Mouse (Mus musculus) limb, embryonic 13.5 days (tissue): Measurements from ENCODE around the gene Lix1l. TPM values are rescaled to one million over a fixed set of nuclear protein-coding genes. Genes with fewer than 3 reads are reported as not detected.

ENCODE experiments used
- ATAC-seq: fragments of 200-750 bp; cut with Nextera tagmentation; 2 replicates; pipeline ENCODE4 v1.8.0; 2017; ENCODE audit warnings: low read depth, moderate number of reproducible peaks, moderate TSS enrichment; ENCODE audit not compliant: low FRiP score
- H3K27ac ChIP-seq: fragments of 300-500 bp; sonication (generic); 2 replicates; pipeline ENCODE4 v1.5.1; 2015; ENCODE audit warnings: inconsistent platforms, mild to moderate bottlenecking, moderate library complexity
- H3K27me3 ChIP-seq: fragments of 300-500 bp; sonication (generic); 2 replicates; pipeline ENCODE4 v1.6.1; 2015; ENCODE audit warnings: mild to moderate bottlenecking, inconsistent platforms
- H3K36me3 ChIP-seq: fragments of 300-500 bp; sonication (generic); 2 replicates; pipeline ENCODE4 v1.6.1; 2015; ENCODE audit warnings: inconsistent platforms, mild to moderate bottlenecking, moderate library complexity
- H3K4me1 ChIP-seq: fragments of 300-500 bp; sonication (generic); 2 replicates; pipeline ENCODE4 v1.6.1; 2015; ENCODE audit warnings: inconsistent platforms
- H3K4me2 ChIP-seq: fragments of 300-500 bp; sonication (generic); replicated peaks from 2 replicates; pipeline ENCODE4 v1.6.1; 2015; ENCODE audit warnings: inconsistent platforms, mild to moderate bottlenecking, moderate library complexity
- H3K4me3 ChIP-seq: fragments of 300-500 bp; sonication (generic); 2 replicates; pipeline ENCODE4 v1.5.1; 2015; ENCODE audit warnings: moderate library complexity, mild to moderate bottlenecking, inconsistent platforms
- H3K9ac ChIP-seq: fragments of 300-500 bp; sonication (generic); 2 replicates; pipeline ENCODE4 v1.6.1; 2015; ENCODE audit warnings: mild to moderate bottlenecking, inconsistent platforms
- H3K9me3 ChIP-seq: fragments of 300-500 bp; sonication (generic); 2 replicates; pipeline ENCODE4 v1.6.1; 2016; ENCODE audit warnings: inconsistent platforms
- WGBS: fragments of 180-500 bp; shearing (Covaris S2); methylation state at CpG from one replicate; pipeline ENCODE4 v1.1.7; 2015; 5-methylcytosine and 5-hydroxymethylcytosine counted together
- polyA plus RNA-seq: library from polyadenylated mRNA; unstranded; fragments of >200 nt; fragmentation: Nextera tagmentation; extraction: Ambion mirVana; gene quantifications from 2 replicates; pipeline ENCODE4 v1.2.1, GENCODE M21; 2015

The Lix1l gene
- polyA plus RNA-seq, 1 experiment from 2014 or later = 8.4 TPM

DNA sequence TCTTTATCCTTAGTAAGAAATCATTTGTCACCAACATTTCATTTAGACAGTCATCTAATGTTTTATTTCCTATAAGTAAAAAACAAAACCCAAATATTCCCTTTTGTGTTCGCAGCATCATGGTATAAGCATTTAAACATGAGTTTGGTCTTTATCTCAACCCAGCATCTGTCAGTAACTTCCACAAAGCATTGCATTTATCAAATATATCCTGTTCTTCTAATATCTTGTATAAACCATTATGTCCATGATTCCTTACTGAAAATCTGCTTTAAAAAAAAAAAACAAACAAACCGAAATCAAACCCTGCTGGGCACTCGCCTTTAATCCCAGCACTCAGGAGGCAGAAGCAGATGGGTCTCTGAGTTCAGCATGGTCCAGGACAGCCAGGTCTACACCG is 5.7 kb downstream of the Lix1l start:
- no peaks in the 10 kb centered on the region for H3K27me3 ChIP-seq
- no peak overlapping the region for H3K9ac ChIP-seq
- H3K4me3 ChIP-seq = no peak overlapping the region
- H3K9me3 ChIP-seq = no peaks in the 10 kb centered on the region
- ATAC-seq = no peak
- H3K36me3 ChIP-seq = peaks cover 22% of the 10 kb centered on the region; the same call in 1 of the 2 replicates
- no peak overlapping the region for H3K27ac ChIP-seq
- 91% methylated on average over 4 of the region's 4 CpGs for WGBS
- no peak overlapping the region for H3K4me2 ChIP-seq
- H3K4me1 ChIP-seq = peaks cover 34% of the 10 kb centered on the region

DNA sequence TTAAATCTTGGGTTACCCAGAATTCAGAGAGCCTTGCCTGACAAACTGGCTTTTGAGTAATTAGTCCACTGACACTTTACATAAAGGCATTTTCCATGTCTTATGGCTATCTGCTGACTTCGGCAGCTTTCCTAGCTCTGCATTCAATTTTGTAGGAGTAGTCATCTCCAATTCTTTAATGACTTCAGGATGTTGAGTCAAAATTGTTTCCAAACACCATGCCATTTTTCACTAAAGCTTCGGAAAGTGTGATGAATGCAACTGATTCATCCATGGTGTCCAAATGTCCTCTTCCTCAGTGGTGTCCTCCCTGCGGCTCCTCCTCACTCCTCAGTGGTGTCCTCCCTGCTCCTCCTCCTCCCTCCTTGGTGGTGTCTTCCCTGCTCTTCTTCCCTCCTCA is 17.0 kb downstream of the Lix1l start:
- no peak overlapping the region for H3K4me3 ChIP-seq
- WGBS = 84% methylated on average over 3 of the region's 3 CpGs
- H3K27me3 ChIP-seq = no peaks in the 10 kb centered on the region
- no peak overlapping the region for H3K9ac ChIP-seq
- H3K4me1 ChIP-seq = no peaks in the 10 kb centered on the region
- H3K27ac ChIP-seq = no peak overlapping the region
- ATAC-seq = no peak
- H3K4me2 ChIP-seq = no peak overlapping the region
- H3K36me3 ChIP-seq = peaks cover 74% of the 10 kb centered on the region
- H3K9me3 ChIP-seq = no peaks in the 10 kb centered on the region

DNA sequence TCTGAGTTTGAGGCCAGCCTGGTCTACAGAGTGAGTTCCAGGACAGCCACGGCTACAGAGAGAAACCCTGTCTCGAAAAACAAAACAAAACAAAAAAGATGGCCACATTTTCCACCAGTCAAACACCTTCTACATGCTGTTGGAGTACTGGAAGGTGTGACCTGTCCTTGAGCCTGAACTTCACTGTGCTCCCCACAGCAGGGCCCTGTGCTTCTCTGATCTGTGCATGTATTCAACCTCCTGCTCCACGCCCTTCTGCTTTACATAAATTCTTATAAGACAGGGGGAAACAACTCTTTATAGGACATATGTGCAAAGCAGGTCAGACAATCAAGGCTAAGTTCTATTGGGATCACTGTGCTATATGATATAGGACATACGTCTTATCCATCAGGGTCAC is 22.3 kb downstream of the Lix1l start:
- Histone ChIP-seq H3K27me3 (no peaks in the 10 kb centered on the region), H3K36me3 (peaks cover 69% of the 10 kb centered on the region), H3K27ac (no peak overlapping the region), H3K4me2 (no peak overlapping the region), H3K4me3 (no peak overlapping the region), H3K9me3 (no peaks in the 10 kb centered on the region), H3K9ac (no peak overlapping the region), H3K4me1 (no peaks in the 10 kb centered on the region)
- no peak for ATAC-seq
- WGBS = 92% methylated on average over 4 of the region's 4 CpGs

DNA sequence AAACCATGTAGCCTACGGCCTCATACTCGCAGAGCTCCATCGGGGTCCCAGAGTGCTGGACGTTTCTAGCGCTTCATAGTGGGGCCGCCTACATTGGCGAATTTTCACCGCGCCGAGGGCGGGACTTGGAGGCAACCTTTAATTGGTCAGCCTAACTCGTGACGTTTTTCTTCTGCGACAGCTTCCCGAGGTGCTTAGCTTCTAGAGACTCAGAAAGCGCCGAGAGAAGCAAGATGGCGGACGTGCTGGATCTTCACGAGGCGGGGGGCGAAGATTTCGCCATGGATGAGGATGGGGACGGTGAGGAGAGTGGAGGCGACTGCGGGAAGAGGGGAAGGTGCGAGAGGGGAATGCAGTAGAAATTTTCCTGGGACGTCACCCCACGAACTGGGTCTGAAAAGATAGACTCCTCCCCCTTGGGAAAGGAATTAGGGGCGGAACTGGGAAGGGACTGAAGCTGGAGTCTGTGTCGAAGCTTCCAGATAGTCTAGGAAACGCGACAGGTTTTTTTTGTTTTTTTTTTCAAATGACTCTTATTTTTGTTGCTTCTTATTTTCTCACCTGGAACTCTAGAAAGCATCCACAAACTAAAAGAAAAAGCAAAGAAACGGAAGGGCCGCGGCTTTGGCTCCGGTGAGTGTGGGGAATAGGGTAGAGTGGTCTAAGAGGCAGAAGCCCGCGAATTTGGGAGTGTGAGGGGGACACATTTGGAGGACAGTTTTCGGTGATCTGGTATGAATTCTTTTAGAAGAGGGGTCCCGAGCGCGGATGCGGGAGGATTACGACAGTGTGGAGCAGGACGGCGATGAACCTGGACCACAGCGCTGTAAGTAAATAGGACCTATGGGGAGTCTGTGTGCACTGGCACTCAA is 29.0 kb downstream of the Lix1l start, which contains the start of gene Rbm8a:
Gene Rbm8a, plus strand, starts transcription at position 205 of the 872 bp plus-strand sequence.
- WGBS = 1% methylated on average over 48 of the region's 48 CpGs
- peaks cover 22% of the 10 kb centered on the region for H3K4me1 ChIP-seq
- ATAC-seq = peak; percentile 94
- H3K36me3 ChIP-seq = peaks cover 42% of the 10 kb centered on the region
- H3K9ac ChIP-seq = peak within 1 kb of the TSS; percentile 84
- no peaks in the 10 kb centered on the region for H3K9me3 ChIP-seq
- peak within 1 kb of the TSS; percentile 79 for H3K27ac ChIP-seq
- peak within 1 kb of the TSS; percentile 78 for H3K4me3 ChIP-seq
- H3K4me2 ChIP-seq = peak within 1 kb of the TSS; percentile 83
- no peaks in the 10 kb centered on the region for H3K27me3 ChIP-seq

DNA sequence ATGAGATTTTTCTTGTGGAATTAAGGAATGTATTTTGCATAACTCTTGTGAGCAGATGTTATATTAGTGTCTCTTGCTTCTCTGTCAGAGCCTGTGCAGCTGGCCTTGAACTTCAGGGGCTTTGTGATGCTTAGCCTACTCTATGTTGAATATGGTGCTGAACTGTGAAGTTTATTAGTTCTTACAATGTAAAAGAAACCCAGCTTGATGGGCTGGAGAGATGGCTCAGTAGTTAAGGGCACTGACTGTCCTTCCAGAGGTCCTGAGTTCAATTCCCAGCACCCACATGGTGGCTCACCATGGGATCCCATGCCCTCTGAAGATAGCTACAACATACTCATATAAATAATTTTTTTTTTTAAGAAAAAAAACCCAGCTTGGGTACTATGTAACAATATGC is 31.1 kb downstream of the Lix1l start:
- no peak for ATAC-seq
- Histone ChIP-seq H3K36me3 (peaks cover 30% of the 10 kb centered on the region), H3K9me3 (no peaks in the 10 kb centered on the region), H3K9ac (no peak overlapping the region), H3K4me1 (peaks cover 35% of the 10 kb centered on the region), H3K4me2 (no peak overlapping the region), H3K4me3 (no peak overlapping the region), H3K27ac (no peak overlapping the region), H3K27me3 (no peaks in the 10 kb centered on the region)

DNA sequence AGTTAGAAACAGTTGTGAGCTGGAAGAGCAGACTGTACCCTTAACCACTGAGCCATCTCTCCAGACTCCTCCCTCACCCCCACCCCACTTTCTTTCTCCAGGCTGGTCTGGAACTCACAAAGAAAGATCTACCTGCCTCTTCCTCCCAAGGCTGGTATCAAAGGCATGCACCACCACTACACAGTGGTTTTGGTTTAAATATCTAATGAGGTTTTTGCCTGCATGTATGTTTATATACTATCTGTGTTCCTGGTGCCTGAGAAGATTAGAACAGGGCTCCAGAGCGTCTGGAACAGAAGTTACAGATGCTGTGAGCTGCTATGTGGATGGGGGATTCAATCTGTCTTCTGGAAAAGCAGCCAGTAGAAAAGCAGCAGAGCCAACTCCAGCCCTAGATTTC is 33.1 kb downstream of the Lix1l start:
- Histone ChIP-seq H3K36me3 (peaks cover 45% of the 10 kb centered on the region), H3K9me3 (peaks cover 2% of the 10 kb centered on the region; the same call in 1 of the 2 replicates), H3K4me3 (no peak overlapping the region), H3K27me3 (no peaks in the 10 kb centered on the region), H3K4me1 (peaks cover 35% of the 10 kb centered on the region), H3K4me2 (no peak overlapping the region), H3K27ac (no peak overlapping the region), H3K9ac (no peak overlapping the region)
- ATAC-seq = no peak
- 63% methylated on average over 1 of the region's 1 CpGs for WGBS

DNA sequence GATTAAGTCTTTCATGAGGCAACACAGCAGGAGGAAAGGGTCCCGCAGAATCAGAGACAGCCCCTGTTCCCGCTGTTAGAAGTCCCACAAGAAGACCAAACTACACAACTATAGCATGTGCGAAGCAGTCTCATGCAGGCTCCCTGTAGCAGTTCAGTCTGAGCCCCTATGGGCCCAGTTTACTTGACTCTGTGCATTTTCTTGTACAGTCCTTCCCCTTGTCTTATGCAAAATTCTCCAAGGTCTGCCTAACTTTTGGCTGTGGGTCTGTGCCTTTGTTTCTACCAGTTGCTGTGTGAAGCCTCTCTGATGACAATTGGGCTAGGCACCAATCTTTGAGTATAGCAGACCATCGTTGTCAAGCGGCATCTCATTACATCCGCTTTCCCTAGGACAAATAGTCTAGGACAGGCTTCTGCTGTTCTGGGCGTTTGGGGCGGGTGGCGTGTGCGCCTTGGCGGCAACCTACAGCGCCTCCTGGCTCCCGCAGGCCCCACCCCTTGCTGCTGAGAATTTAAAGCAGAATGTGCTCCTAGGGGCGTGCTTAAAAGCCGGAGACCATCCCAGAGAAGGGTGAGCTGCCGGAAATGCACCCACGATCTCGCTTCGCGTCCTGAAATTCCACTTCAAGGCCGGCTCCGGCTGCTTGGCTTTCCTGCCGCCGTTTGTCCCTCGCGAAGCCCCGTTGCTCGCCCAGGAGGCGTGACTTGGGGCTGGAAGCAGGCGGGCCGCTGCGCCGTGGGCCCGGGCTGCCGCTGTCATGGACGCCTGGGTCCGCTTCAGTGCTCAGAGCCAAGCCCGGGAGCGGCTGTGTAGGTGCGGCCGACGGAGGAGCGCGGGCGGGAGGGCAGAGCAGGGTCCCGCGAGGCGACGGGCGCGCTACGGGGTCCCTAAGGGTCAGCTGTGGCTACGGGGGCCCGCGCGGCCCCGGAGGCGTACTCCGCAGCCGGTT is 34.3 kb downstream of the Lix1l start, which contains the start of the genes Pex11b and Gm42957:
Gene Pex11b, plus strand, starts transcription at position 449 of the 952 bp plus-strand sequence.
Gene Gm42957, plus strand, starts transcription at position 547 of the 952 bp plus-strand sequence.
- H3K4me2 ChIP-seq = peak within 1 kb of the TSS; percentile 76
- peaks cover 4% of the 10 kb centered on the region; the same call in 1 of the 2 replicates for H3K9me3 ChIP-seq
- H3K36me3 ChIP-seq = peaks cover 56% of the 10 kb centered on the region
- 2% methylated on average over 60 of the region's 60 CpGs for WGBS
- peaks cover 33% of the 10 kb centered on the region for H3K4me1 ChIP-seq
- H3K27ac ChIP-seq = peak within 1 kb of the TSS; percentile 81
- H3K27me3 ChIP-seq = no peaks in the 10 kb centered on the region
- peak within 1 kb of the TSS; percentile 96 for H3K9ac ChIP-seq
- ATAC-seq = peak; percentile 88
- H3K4me3 ChIP-seq = peak within 1 kb of the TSS; percentile 93

DNA sequence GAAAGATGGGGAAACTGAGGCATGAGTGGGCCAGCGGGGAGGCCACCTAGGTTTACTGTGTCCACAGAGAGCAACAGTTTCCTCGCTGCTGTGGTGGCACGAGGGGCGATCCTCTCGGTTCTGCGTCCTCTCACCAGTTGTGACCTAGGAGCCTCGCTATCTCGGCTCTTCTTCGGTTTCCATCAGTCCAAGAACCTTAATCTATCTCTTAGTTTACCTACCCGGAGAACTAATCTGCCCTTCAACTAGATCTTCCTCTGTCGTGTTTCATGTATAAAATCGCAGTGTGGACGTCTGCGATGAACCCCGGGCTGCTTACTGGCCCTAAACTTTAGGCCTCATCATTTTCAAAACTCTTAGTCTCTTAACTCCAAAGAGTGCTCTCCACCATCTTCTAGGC is 35.0 kb downstream of the Lix1l start:
- 10% methylated on average over 15 of the region's 15 CpGs for WGBS
- peak overlapping the region; percentile 76 for H3K4me2 ChIP-seq
- ATAC-seq = no peak
- H3K4me3 ChIP-seq = peak overlapping the region; percentile 93
- peaks cover 29% of the 10 kb centered on the region for H3K4me1 ChIP-seq
- peak overlapping the region; percentile 96 for H3K9ac ChIP-seq
- H3K9me3 ChIP-seq = peaks cover 4% of the 10 kb centered on the region; the same call in 1 of the 2 replicates
- peak overlapping the region; percentile 81 for H3K27ac ChIP-seq
- no peaks in the 10 kb centered on the region for H3K27me3 ChIP-seq
- peaks cover 58% of the 10 kb centered on the region for H3K36me3 ChIP-seq

DNA sequence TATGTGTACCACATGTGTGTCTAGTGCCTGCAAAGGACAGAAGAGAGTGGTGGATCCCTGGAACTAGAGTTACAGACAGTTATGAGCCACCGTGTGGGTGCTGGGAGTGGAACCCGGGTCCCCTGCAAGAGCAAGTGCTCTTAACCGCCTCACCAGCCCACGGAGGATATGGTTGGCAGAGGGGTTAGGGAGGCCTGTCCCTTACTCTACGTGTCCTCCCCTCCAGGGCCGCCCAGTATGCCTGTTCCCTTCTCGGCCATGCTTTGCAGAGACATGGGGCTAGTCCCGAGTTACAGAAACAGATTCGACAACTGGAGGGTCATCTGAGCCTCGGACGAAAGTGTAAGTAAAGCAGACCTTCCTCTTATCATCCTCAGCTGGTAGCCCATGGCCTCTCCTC is 35.5 kb downstream of the Lix1l start:
- ATAC-seq = no peak

DNA sequence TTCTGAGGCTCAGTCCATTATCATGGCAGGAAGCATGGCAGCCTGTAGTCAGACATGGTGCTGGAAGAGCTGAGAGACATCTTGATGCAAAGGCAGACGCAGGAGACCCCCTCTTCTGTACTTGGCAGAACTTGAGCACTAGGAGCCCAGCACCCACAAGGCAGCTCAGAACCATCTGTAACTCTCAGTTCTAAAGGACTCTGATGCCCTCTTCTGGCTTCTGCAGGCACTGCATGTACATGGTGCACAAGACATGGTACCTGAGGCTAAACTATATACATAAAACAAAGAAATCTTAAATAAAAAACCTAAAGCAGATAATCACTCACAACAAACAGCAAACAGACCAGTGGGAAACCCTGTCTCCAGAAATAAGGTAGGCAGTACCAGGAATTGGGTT is 38.3 kb downstream of the Lix1l start:
- ATAC-seq = no peak
- Histone ChIP-seq H3K4me3 (no peak overlapping the region), H3K9me3 (peaks cover 4% of the 10 kb centered on the region; the same call in 1 of the 2 replicates), H3K4me1 (peaks cover 24% of the 10 kb centered on the region), H3K9ac (no peak overlapping the region), H3K4me2 (no peak overlapping the region), H3K36me3 (peaks cover 59% of the 10 kb centered on the region), H3K27me3 (no peaks in the 10 kb centered on the region), H3K27ac (no peak overlapping the region)
- 85% methylated on average over 1 of the region's 1 CpGs for WGBS

More for the DNA sequence above, 35.5 kb downstream of the Lix1l start:
- H3K4me1 ChIP-seq = peaks cover 24% of the 10 kb centered on the region
- peaks cover 4% of the 10 kb centered on the region; the same call in 1 of the 2 replicates for H3K9me3 ChIP-seq
- peak overlapping the region; percentile 93 for H3K4me3 ChIP-seq
- H3K27me3 ChIP-seq = no peaks in the 10 kb centered on the region
- peak overlapping the region; percentile 76 for H3K4me2 ChIP-seq
- H3K9ac ChIP-seq = peak overlapping the region; percentile 96
- WGBS = 61% methylated on average over 11 of the region's 11 CpGs
- H3K36me3 ChIP-seq = peaks cover 58% of the 10 kb centered on the region
- no peak overlapping the region; the same call in 1 of the 2 replicates for H3K27ac ChIP-seq

DNA sequence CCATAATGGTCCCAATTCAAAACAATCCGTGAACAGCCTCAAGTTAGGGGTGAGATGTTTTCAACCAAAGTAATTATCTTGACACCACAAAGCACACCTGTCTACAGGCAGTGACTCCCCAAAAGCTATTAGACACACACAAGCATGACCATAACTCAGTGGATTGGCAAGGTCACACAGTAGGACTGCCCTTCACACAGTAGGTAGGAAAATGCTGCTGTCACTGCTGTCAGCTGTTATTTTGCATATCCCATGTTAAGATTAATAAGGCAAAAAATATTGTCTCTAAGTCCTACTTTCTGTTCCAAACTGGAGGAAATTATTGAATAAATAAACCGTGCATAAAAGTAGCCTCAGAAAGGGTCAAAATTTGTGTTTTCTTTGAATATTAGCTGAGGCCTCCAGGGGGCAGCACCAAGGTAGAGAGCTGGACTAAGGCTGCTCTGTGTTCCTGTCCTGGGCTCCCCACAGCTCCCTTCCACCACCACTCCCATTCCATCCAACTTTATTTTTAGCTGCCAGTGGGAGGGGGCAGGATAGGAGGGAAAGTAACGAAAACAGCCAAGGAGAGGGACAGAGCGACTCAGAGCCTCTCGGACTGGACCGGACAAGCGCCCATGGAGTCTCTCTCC is 44.2 kb downstream of the Lix1l start, which contains the start of gene Itga10:
Gene Itga10, plus strand, starts transcription at position 567 of the 632 bp plus-strand sequence.
- no peaks in the 10 kb centered on the region for H3K27me3 ChIP-seq
- 67% methylated on average over 7 of the region's 7 CpGs for WGBS
- peak within 1 kb of the TSS; percentile 5 for H3K4me2 ChIP-seq
- peaks cover 53% of the 10 kb centered on the region for H3K36me3 ChIP-seq
- H3K9me3 ChIP-seq = no peaks in the 10 kb centered on the region
- peak; percentile 74; the same call in 1 of the 2 replicates for ATAC-seq
- H3K4me1 ChIP-seq = peaks cover 3% of the 10 kb centered on the region; the same call in 1 of the 2 replicates
- 0 out of 2 replicates have a peak within 1 kb of the TSS, but pooled peaks have one; percentile 16 for H3K4me3 ChIP-seq
- no peak within 1 kb of the TSS for H3K27ac ChIP-seq
- H3K9ac ChIP-seq = no peak within 1 kb of the TSS
